Mouse (Mus musculus) forebrain, postnatal 0 days (tissue): ENCODE measurements around the gene Olfr653. TPM values are rescaled to one million over a fixed set of nuclear protein-coding genes. Genes with fewer than 3 reads are reported as not detected.
A peak's percentile ranks its signal among the peaks of the same experiment; 100 is the strongest.

Experiments
- ATAC-seq: fragments of 200-750 bp; cut with Nextera tagmentation; 2 replicates; pipeline ENCODE4 v1.8.0; 2017; ENCODE audit warnings: mild to moderate bottlenecking, moderate library complexity
- DNase-seq: peaks from one replicate; pipeline ENCODE4 v3.0.0-alpha.2; 2015
- H3K27ac ChIP-seq: fragments of 300-500 bp; sonication (generic); 2 replicates; pipeline ENCODE4 v1.5.1; 2014; ENCODE audit warnings: low read depth, mild to moderate bottlenecking, antibody characterized with exemption, low read length, moderate library complexity, mixed read lengths
- H3K27me3 ChIP-seq: fragments of 300-500 bp; sonication (generic); 2 replicates; pipeline ENCODE4 v1.6.1; 2014; ENCODE audit warnings: mild to moderate bottlenecking, low read length, mixed read lengths; ENCODE audit not compliant: insufficient read depth
- H3K36me3 ChIP-seq: fragments of 300-500 bp; sonication (generic); 2 replicates; pipeline ENCODE4 v1.6.1; 2014; ENCODE audit warnings: mild to moderate bottlenecking, moderate library complexity; ENCODE audit not compliant: insufficient read depth
- H3K4me1 ChIP-seq: fragments of 300-500 bp; sonication (generic); 2 replicates; pipeline ENCODE4 v1.6.1; 2014; ENCODE audit warnings: antibody characterized with exemption; ENCODE audit not compliant: insufficient read depth
- H3K4me2 ChIP-seq: fragments of 300-500 bp; sonication (generic); 2 replicates; pipeline ENCODE4 v1.6.1; 2014; ENCODE audit warnings: low read depth, mild to moderate bottlenecking, moderate library complexity
- H3K4me3 ChIP-seq: fragments of 300-500 bp; sonication (generic); 2 replicates; pipeline ENCODE4 v1.5.1; 2014; ENCODE audit warnings: low read depth, low read length, mixed read lengths
- H3K9ac ChIP-seq: fragments of 300-500 bp; sonication (generic); 2 replicates; pipeline ENCODE4 v1.6.1; 2014; ENCODE audit warnings: mild to moderate bottlenecking
- H3K9me3 ChIP-seq: fragments of 300-500 bp; sonication (generic); 2 replicates; pipeline ENCODE4 v1.6.1; 2016; ENCODE audit warnings: low read length
- CTCF ChIP-seq: sonication (generic); IDR thresholded peaks from 2 replicates; pipeline ENCODE4 v1.5.1; 2016; ENCODE audit warnings: antibody characterized with exemption, control low read depth, low read depth
- WGBS: fragments of 180-500 bp; shearing (Covaris S2); extraction: QIAGEN DNeasy Blood & Tissue Kit; methylation state at CpG from one replicate; pipeline ENCODE4 v1.1.7; 2014; 5-methylcytosine and 5-hydroxymethylcytosine counted together
- polyA plus RNA-seq: library from polyadenylated mRNA; unstranded; fragments of >200 nt; fragmentation: Nextera tagmentation; extraction: Ambion mirVana; gene quantifications from 2 replicates; pipeline ENCODE4 v1.2.1, GENCODE M21; 2015
- total RNA-seq: library from RNA; depleted of rRNA; stranded (reverse); fragments of >200 nt; gene quantifications from 2 replicates; pipeline ENCODE4 v1.2.3, GENCODE M21; 2014; rRNA removed

The Olfr653 gene
- total and polyA plus RNA-seq, 2 experiments from 2014 or later: not detected

DNA sequence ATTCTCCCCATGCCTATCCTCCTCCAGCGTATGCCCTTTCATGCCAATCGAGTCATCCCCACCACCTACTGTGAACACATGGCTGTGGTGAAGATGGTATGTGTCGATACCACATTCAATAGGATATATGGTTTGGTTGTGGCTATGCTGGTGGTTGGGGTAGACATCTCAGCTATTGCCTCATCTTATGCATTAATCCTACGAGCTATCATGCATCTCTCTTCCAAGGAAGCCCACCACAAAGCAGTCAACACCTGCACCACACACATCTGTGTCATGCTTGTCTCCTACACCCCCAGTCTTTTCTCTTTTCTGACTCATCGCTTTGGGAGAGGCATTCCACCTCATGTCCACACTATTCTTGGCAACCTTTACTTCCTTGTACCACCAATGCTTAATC, 11.2 kb downstream of the Olfr653 start:
- 82% methylated on average over 5 of the region's 5 CpGs for WGBS
- ATAC-seq: no peak
- no peak for TF ChIP-seq CTCF

GRCm38 (mm10) chr7:104601679-104602078, 24.6 kb downstream of the Olfr653 start, which contains the start of gene Olfr655:
Olfr655 (minus strand) TSS chr7:104601779.
- H3K4me2 ChIP-seq: no peak within 1 kb of the TSS
- no peak for ATAC-seq
- no peak for DNase-seq
- no peaks in the 10 kb centered on the region for H3K27me3 ChIP-seq
- WGBS: 88% methylated on average over 2 of the region's 2 CpGs
- no peaks in the 10 kb centered on the region for H3K4me1 ChIP-seq
- no peak for TF ChIP-seq CTCF
- no peak within 1 kb of the TSS for H3K27ac ChIP-seq
- no peak within 1 kb of the TSS for H3K9ac ChIP-seq
- H3K36me3 ChIP-seq: no peaks in the 10 kb centered on the region
- H3K4me3 ChIP-seq: no peak within 1 kb of the TSS
- no peaks in the 10 kb centered on the region for H3K9me3 ChIP-seq

More for the DNA sequence above, 11.2 kb downstream of the Olfr653 start:
- Histone ChIP-seq H3K4me3 (no peak overlapping the region), H3K36me3 (no peaks in the 10 kb centered on the region), H3K9me3 (no peaks in the 10 kb centered on the region), H3K27ac (no peak overlapping the region), H3K27me3 (no peaks in the 10 kb centered on the region), H3K9ac (no peak overlapping the region), H3K4me2 (no peak overlapping the region), H3K4me1 (no peaks in the 10 kb centered on the region)
- no peak for DNase-seq

DNA sequence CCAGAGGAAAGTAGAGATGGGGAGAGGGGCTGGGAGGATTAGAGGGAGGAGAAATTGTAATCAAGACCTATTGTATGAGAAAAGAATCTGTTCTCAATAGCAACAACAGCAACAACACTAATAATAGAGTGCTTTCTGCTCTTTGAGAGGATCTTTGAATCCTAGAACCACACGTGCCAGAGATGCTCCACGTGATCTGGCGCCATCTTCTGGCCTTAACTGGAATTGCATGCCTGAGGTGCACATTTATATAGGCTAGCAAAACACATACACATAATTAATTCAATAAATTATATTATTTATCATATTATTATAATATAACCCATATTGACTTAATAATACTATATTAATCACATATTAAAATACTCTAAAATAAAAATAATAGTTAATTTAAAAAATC, 26.1 kb downstream of the Olfr653 start:
- no peak overlapping the region for H3K27ac ChIP-seq
- no peaks in the 10 kb centered on the region for H3K9me3 ChIP-seq
- H3K4me1 ChIP-seq: no peaks in the 10 kb centered on the region
- WGBS: 2% methylated on average over 3 of the region's 3 CpGs
- no peaks in the 10 kb centered on the region for H3K27me3 ChIP-seq
- TF ChIP-seq CTCF: peak; percentile 55
- H3K4me3 ChIP-seq: no peak overlapping the region
- no peak overlapping the region for H3K9ac ChIP-seq
- H3K36me3 ChIP-seq: no peaks in the 10 kb centered on the region
- no peak overlapping the region for H3K4me2 ChIP-seq
- DNase-seq: no peak
- no peak for ATAC-seq

- no peak for TF ChIP-seq CTCF
- no peak overlapping the region for H3K27ac ChIP-seq
- no peak for ATAC-seq
- H3K36me3 ChIP-seq: no peaks in the 10 kb centered on the region
- no peaks in the 10 kb centered on the region for H3K9me3 ChIP-seq
- H3K4me2 ChIP-seq: no peak overlapping the region
- no peak overlapping the region for H3K4me3 ChIP-seq
- no peaks in the 10 kb centered on the region for H3K27me3 ChIP-seq
- H3K4me1 ChIP-seq: no peaks in the 10 kb centered on the region
- DNase-seq: no peak
- H3K9ac ChIP-seq: no peak overlapping the region
These were observed 27.6 kb downstream of the Olfr653 start for GRCm38 (mm10) chr7:104604727-104605126.

- no peaks in the 10 kb centered on the region for H3K9me3 ChIP-seq
- 74% methylated on average over 4 of the region's 4 CpGs for WGBS
- no peak for TF ChIP-seq CTCF
These were observed 36.5 kb downstream of the Olfr653 start, which contains the start of gene Olfr656 for GRCm38 (mm10) chr7:104613655-104614054. Olfr656 (plus strand) TSS chr7:104613955.

GRCm38 (mm10) chr7:104624494-104624893, 47.4 kb downstream of the Olfr653 start, which contains the start of gene Olfr657:
Olfr657 (plus strand) TSS chr7:104624794.
- Histone ChIP-seq H3K4me2 (no peak within 1 kb of the TSS), H3K9ac (no peak within 1 kb of the TSS), H3K9me3 (no peaks in the 10 kb centered on the region), H3K27me3 (no peaks in the 10 kb centered on the region), H3K4me3 (no peak within 1 kb of the TSS), H3K27ac (no peak within 1 kb of the TSS), H3K36me3 (no peaks in the 10 kb centered on the region), H3K4me1 (no peaks in the 10 kb centered on the region)
- no peak for DNase-seq
- no peak for ATAC-seq
- no peak for TF ChIP-seq CTCF

More at GRCm38 (mm10) chr7:104613655-104614054, 36.5 kb downstream of the Olfr653 start, which contains the start of gene Olfr656:
- DNase-seq: no peak
- no peaks in the 10 kb centered on the region for H3K36me3 ChIP-seq
- H3K4me2 ChIP-seq: no peak within 1 kb of the TSS
- ATAC-seq: no peak
- H3K27ac ChIP-seq: no peak within 1 kb of the TSS
- H3K27me3 ChIP-seq: no peaks in the 10 kb centered on the region
- no peak within 1 kb of the TSS for H3K4me3 ChIP-seq
- H3K9ac ChIP-seq: no peak within 1 kb of the TSS
- no peaks in the 10 kb centered on the region for H3K4me1 ChIP-seq

Other genes starting within 250 kb of the Olfr653 start
- not detected in 2 replicates for gene Trim34b, start 247.8 kb upstream of the Olfr653 start, total RNA-seq
- gene Trim34b, start 247.8 kb upstream of the Olfr653 start, polyA plus RNA-seq: not detected in 2 replicates
- 2.1 and 3.0 TPM in 2 replicates for gene Trim12c, start 224.0 kb upstream of the Olfr653 start, total RNA-seq
- 0.39 and 0.68 TPM in 2 replicates for gene Trim12c, start 224.0 kb upstream of the Olfr653 start, polyA plus RNA-seq
- gene Trim30b, start 207.4 kb upstream of the Olfr653 start, total RNA-seq: 0.10 TPM in 1 of 2 replicates, not detected in the other
- 0.04 and 0.13 TPM in 2 replicates for gene Trim30b, start 207.4 kb upstream of the Olfr653 start, polyA plus RNA-seq
- gene Trim30c, start 176.5 kb upstream of the Olfr653 start, total RNA-seq: not detected in 2 replicates
- not detected in 2 replicates for gene Trim30c, start 176.5 kb upstream of the Olfr653 start, polyA plus RNA-seq
- 0.62 and 2.4 TPM in 2 replicates for gene Trim30a, start 112.1 kb upstream of the Olfr653 start, total RNA-seq
- gene Trim30a, start 112.1 kb upstream of the Olfr653 start, polyA plus RNA-seq: 0.55 and 0.76 TPM in 2 replicates
- gene Trim30d, start 69.5 kb upstream of the Olfr653 start, total RNA-seq: 1.2 and 1.5 TPM in 2 replicates
- gene Trim30d, start 69.5 kb upstream of the Olfr653 start, polyA plus RNA-seq: 0.59 and 0.74 TPM in 2 replicates
- gene Olfr651, start 27.2 kb upstream of the Olfr653 start, total RNA-seq: not detected in 2 replicates
- gene Olfr651, start 27.2 kb upstream of the Olfr653 start, polyA plus RNA-seq: not detected in 2 replicates
- gene Olfr652, start 16.4 kb upstream of the Olfr653 start, total RNA-seq: not detected in 2 replicates
- gene Olfr652, start 16.4 kb upstream of the Olfr653 start, polyA plus RNA-seq: not detected in 2 replicates
- 0.19 TPM in 1 of 2 replicates, not detected in the other for gene Olfr654, start 9.7 kb downstream of the Olfr653 start, total RNA-seq
- gene Olfr654, start 9.7 kb downstream of the Olfr653 start, polyA plus RNA-seq: not detected in 2 replicates
- 0.38 TPM in 1 of 2 replicates, not detected in the other for gene Olfr655, start 24.5 kb downstream of the Olfr653 start, total RNA-seq
- gene Olfr655, start 24.5 kb downstream of the Olfr653 start, polyA plus RNA-seq: not detected in 2 replicates
- gene Olfr656, start 36.6 kb downstream of the Olfr653 start, total RNA-seq: not detected in 2 replicates
- not detected in 2 replicates for gene Olfr656, start 36.6 kb downstream of the Olfr653 start, polyA plus RNA-seq
- not detected in 2 replicates for gene Olfr657, start 47.5 kb downstream of the Olfr653 start, total RNA-seq
- not detected in 2 replicates for gene Olfr657, start 47.5 kb downstream of the Olfr653 start, polyA plus RNA-seq
- gene Olfr658, start 70.0 kb downstream of the Olfr653 start, total RNA-seq: 0.14 and 0.62 TPM in 2 replicates
- gene Olfr658, start 70.0 kb downstream of the Olfr653 start, polyA plus RNA-seq: 0.08 and 0.23 TPM in 2 replicates
- not detected in 2 replicates for gene Olfr659, start 89.4 kb downstream of the Olfr653 start, total RNA-seq
- not detected in 2 replicates for gene Olfr659, start 89.4 kb downstream of the Olfr653 start, polyA plus RNA-seq
- not detected in 2 replicates for gene Olfr661, start 109.2 kb downstream of the Olfr653 start, total RNA-seq
- not detected in 2 replicates for gene Olfr661, start 109.2 kb downstream of the Olfr653 start, polyA plus RNA-seq
- gene Usp17le, start 200.2 kb downstream of the Olfr653 start, total RNA-seq: not detected in 2 replicates
- gene Usp17le, start 200.2 kb downstream of the Olfr653 start, polyA plus RNA-seq: not detected in 2 replicates